Mouse (Mus musculus): ENCODE measurements around the gene Mdn1.

Gene Mdn1

DNA sequence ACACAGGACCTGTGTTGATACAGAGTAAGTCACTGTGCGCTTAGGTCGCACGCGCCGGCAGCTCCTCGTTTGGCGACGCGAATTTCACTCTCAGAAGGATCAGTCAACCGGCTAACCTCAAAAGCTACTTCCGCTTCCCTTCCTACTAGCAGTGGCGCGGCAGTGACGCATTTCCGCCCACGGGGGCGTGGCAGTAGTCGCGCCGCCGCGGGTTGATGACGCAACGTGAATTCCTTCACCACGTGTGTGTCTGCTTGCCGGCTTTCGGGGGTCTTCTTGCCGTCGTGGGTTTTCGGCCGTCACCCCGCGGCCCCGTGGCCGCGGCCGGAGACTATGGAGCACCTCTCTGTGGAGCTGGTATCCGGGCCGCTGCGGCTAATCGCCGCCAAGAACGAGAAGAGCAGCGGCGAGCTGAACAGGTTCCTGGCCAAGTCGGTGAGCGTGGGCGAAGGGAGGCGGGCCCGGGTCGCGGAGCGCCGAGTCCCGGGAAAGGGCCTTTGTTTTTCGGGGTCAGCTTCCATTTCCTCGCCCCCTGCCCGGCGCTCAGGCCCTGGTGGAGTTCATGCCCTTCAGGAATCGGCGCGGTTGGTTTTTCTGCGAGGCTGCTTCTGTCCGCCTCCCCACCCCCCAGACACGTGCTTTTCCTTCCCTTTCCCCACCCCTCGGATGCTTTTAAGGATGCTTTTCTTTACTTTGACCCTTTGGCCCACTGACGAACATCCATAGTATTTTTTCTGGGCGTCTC lies at the start of gene Mdn1:
Gene Mdn1, plus strand, starts transcription at position 202 of the 745 bp plus-strand sequence.
- peak; percentile 98 for DNase-seq

DNA sequence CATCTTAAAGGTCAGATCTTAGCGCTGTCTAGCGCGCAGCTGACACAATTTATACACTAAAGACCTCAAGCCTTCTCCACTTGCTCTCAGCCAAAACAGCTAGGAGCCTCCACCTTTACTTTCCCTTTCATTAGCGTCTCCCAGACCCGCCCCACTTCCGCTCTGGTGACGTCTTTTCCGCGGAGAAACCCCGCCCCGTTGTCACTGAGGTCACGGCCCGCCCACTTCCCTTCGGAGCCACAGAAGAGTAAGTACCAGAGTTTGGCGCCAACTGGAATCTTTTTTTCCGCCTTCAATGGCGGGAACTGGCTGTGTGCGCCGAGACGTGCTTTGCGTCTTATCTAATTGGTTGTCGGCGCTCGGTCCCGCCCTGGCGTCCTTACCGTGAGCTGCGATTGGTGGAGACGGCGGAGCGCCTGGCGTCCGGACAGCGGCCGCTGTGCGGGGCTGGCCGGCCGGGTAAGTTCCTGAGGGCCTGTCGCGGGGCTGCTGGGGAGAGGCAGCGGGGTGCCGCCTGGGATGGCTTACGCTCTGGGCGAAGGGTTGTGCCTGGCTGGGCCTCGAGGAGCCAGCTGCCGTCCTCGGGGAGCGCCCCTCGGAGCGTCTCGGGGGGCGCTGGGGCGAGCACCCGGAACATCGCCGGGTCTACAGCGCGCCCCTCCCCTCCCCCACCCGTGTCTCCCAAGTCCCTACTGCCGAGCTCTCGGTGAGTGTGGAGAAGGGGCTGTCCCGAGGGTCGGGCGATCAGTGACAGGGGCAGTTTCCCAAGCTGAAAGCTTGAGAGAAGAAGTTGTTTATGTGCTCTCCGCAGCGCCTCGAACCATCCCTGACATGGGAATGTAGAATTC lies 41.7 kb upstream of the Mdn1 start, which contains the start of gene Casp8ap2:
Gene Casp8ap2, plus strand, starts transcription at position 418 of the 848 bp plus-strand sequence.
- DNase-seq, result peak; percentile 99

DNA sequence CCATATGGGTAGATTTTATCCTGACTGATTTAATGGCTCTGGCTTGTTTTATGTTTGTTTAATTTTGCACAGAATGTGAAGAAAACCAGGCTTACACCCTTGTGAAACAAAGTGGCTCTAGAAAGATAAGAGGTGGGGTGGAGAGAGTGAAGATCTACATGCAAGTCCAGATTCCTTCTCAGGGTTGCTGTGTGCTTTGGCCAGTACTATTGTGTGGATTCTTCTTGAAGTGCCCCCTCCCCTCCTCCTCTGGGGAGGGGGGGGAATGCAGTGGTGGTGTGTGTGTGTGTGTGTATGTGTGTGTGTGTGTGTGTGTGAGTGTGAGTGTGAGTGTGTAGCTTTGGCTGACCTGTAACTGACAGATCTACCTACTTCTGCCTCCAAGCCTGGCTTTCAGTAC lies 35.3 kb upstream of the Mdn1 start:
- no peak for DNase-seq

DNA sequence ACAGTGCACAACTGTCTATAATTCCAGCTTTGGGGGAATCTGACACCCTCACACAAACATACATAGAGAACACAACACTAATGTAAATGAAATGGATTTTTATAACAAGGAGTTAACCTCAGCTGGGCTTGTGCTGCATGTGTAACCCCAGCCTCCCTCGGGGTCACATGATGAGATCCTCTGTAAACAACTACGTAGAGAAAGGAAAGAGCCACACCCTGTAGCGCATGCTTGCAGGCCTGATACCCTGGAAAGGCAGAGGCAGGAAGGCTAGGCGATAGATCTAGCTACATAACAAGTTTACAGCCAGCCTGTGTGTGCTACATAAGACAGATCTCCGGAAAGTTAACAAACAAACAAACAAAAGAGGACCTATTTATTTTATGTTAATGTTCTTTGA lies 5.2 kb upstream of the Mdn1 start:
- DNase-seq, result peak; percentile 5

DNA sequence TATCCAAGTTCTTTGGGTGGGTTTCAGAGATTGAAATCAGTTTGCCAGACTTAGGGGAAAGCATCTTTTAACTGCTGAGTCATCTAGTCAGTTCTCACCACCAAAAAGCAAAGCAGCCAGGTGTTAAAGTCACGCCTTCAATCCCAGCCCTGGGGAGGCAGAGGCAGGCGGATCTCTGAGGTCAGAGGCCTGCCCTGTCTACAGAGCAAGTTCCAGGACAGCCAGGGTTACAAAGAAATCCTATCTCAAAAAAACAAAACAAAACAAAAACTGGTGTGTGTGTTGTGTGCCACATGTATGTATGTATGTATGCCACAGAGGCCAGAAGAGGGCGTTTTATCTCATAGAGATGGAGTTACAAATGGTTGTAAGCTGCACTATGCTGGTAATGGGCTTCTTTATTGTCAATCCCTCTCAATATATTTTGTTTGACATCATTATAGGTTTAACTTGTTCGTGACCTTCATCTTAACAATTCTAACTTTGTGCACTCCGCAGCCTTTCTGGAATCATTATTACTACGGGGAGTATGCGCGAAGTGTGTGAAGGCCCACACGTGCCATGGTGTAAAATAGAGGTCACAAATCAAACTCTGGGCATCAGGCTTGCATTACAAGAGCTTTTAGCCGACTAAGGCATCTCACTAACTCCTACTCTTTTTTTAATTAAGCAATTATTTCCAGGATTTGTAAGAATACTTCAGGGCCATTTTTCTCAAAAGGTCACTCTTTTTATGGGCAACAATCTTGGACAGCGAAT lies 594 bp upstream of the Mdn1 start:
- peak; percentile 35 for DNase-seq

DNA sequence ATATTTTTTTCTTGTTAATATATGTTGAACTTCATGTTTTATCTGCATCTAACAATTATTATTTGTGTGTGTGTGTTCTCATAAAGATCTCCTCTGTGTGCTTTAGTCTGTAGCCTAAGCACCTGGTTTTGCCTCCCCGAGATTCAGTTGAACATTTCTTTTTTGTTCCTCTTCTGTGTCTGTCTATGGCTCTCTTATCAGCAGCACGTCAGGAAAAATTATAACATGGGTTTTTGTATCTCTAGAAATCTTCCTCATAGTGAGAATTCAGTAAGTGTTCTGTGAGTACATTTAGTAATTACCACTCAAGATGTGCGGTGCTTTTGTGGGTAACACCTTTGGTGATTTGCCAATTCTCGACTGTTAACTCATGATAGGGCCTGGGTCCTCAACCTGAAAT lies 8.9 kb downstream of the Mdn1 start:
- no peak for DNase-seq

DNA sequence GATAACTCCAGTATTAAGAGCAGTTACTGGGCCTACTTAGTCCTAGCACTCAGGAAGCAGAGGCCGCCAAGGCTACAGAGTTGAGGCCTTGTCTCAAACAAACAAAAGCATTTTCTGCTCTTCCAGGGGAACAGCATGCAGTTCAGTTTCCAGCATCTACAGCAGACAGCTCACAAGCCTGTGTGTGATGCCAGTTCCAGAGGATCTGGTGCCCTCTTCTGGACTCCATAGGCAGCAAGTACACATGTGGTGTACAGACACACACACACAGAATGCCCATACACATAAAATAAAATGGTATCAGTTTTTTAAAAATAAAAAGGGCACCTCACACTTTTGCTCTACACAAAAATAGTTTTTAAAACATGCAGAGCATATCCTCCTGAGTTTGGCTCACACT lies 11.4 kb downstream of the Mdn1 start:
- DNase-seq, result peak; percentile 9

DNA sequence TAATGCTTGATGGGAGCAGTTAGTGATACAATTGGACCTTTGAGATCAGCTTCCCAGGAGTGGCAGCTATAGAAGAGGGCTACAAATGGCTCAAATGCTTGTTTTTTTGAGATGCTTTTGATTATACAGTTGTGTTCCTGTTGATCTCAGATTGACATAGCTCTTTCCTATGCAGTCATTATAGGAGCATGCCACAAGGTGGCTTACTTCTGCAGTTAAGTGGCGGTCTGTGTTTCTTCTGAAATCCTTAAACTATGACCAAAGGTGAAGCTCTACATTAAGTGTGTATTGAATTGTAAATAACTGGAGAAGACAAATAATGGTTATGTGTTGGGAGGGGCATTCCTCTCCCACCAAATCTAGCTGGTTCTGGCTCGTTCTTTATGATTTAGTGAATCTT lies 12.9 kb downstream of the Mdn1 start:
- DNase-seq, result no peak

DNA sequence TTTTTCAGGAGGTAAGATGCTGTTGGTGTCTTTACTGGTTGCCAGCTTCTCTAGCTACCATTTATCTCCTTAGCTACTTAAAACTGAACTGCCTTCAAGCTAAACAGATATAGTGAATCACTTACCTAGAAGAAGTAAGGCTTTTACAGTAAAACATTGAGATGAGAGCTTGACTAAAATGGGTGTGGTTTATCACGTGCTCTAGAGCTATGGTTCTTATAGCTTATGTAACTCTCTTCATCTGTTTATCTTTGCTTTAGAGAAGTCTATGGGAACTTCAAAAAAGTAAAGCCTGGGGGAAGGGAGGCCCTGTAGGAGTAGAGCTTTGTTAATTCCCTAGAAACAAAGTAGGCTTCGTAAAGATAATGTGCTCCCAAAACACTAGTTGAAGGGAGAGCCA lies 17.1 kb downstream of the Mdn1 start:
- DNase-seq, result no peak

DNA sequence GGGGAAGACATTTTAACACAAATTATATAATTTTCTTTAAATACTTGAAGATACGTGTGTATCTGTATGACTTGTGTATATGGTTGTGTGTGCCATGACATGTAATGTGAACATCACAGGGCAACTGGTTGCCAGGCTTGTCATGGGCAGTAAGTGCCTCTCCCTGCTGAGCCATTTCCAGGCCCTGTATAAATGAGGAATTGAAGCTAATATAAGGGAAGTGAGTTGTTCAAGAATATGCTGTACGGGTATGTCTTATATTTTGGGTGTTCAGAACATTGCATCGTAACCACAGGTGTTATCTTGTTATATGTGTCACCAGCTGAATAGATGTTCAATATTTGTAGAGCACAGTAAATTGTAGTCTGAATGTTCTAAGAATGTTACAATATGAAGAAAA lies 20.6 kb downstream of the Mdn1 start:
- no peak for DNase-seq

DNA sequence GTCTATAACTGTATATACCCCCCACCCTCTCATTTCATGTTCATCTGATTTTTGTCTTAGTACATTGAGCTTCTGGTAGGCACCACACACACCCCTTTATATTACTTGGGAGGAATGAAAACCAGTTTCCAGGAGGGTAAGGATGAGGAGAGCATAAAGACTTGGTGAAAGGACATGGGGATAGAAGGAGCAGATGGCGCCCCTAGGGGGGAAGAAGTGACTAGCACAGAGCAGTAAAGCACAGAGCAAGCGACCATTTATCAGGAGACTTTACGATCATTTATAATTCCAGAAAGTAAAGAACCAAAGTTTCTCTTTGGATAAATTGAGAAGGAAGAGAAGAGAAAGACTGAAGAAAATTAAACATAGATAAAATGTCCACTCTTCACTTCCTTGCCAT lies 23.9 kb downstream of the Mdn1 start:
- peak; percentile 7 for DNase-seq

DNA sequence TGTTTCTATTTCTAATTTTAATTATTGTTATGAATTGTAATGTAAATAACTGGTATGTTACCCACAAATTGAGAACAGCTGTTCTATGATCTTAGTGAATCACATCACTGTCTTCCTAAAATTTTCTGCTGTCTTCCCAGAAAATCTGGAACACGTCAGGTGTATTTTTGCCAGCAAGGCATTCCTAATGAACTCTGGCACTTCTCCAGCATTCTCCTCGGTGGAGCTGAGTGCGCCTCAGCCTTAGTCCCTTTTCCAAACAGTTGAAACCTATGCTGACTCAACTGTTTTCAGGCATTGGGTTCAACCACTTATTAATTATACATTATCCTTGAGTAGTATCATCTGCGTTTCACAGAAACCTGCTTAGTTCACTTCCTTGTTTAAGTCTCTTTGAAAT lies 25.6 kb downstream of the Mdn1 start:
- no peak for DNase-seq

DNA sequence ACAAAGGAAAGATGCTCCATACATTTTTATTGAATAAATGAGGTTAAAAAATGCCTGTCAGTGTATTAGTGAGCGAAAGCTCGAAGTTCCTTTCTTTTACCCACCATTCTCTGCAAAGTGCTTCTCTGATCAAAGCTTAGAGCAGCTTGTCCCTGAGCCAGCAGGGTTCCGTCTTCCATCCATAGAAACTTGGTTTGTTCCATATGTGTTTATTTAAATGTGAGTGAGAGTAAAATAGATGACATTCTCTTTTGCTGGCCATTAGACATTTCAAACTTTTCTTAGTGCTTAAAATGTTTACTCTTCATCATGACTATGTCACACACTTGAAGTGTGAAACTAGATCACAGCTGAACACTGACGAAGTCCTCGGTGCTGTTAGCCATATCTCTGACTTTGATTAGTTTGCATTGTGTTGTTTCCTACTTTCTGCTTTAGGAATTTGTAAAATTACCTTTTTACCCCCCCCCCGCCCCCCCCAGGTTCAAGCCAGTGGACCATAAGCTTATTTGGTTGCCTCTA lies 26.2 kb downstream of the Mdn1 start:
- no peak for DNase-seq

DNA sequence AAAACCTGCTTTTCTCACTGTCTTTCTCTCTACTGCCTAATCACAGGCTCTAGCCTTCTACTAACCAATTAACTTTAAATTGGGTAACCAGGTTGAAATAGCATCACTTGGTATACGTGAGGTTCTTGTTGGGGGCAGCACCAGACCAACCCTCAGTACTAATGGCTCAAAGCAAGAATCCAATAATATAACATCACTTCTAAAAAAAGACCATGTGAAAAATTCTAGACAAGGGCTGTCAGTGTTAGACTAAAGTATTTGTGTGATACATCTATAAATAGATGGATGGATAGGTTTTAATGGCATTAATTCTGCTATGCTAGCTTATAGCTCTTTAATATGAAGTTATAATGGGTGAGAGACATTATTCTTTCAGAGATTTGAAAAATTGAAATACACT lies 60.8 kb downstream of the Mdn1 start:
- DNase-seq, result no peak

DNA sequence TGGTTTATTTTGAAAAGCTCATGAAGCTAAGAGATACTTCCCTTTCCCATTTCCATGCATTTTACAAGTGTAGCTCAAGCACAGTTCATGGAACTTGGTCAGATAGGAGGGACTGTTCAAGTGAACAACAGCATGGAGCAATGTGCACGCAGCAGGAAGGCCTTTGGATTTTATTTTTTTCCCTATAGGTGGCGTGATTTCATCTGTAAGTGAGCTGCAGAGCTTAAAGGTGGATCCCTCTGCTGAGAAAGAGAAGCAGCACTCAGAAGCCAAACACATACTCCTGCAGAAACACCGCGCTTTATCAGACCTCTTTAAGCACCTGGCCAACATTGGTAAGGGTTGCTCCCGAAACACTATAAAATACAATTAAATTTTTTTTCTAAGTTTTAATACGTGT lies 88.5 kb downstream of the Mdn1 start:
- DNase-seq, result peak; percentile 36

DNA sequence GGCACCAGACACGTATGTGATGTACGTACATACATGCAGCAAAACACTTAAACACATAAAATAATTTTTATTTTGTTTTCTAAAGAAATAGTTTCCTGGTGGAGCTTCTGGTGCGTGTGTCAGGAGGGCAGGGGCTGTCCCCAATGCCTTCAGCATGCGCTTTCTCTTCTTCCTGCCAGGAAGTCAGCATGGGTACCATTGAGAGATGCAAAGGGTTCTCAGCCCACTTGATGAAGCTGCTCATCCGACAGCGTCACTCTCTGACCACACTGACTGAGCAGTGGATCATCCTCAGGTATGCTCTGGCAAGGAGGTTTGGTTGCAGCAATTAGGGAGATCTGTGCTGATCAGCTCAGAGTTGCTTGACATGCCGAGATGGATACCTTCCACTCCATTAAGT lies 91.5 kb downstream of the Mdn1 start:
- DNase-seq, result no peak

DNA sequence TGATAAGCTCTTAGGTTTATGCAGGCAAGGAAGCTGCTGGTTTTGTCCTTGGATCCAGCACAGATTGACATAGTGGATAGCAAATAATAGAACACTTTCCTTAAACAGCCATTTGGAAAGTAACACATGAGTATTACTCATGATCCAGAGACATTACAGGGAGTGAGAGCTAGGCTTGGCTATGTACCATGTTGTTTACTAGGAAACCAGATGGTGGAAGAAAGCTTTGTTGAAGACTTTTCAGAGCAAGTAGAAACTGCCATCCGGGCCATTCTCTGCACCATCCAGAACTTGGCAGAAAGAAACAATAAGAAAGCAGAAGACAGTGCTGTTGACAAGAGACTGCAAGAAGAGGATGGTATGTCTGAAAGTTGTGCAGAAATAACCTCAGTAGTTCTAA lies 93.8 kb downstream of the Mdn1 start:
- no peak for DNase-seq

DNA sequence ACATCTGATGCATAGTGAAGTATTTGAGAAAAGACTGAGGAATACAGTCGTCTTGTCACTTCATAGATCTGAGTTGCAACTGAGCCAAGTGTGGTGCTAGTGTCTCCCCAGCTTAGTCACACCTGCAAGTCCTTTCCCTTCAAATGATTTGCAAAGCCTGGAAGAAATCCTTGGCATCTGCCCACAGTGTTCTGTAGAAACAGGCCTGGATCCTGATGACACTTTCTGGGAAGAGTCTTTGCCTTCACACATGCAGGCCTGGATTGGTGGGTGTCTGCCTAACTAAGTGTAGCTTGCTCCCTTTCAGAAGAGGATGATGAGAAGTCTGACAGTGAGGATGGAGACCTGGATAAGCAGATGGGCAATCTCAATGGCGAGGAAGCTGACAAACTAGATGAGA lies 100.5 kb downstream of the Mdn1 start:
- DNase-seq, result no peak

DNA sequence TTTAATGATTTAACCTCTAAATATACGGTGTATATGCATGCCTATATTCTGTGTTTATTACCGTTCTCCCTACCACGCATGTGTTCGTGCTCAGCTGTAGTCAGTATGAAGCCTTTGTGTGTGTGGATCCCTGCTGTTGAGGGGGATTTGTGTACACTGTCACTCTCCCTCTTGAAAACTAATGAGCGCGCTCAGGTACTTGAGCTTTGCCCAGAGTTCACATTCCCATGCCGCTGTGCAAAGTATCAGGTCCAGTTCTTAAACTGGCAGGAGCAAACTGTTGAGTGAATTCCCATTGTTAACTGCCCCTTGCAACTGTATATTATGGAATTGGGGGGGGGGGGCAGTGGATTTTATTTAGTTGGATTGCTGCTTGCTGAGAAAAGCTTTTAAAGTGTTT lies 110.6 kb downstream of the Mdn1 start:
- DNase-seq, result no peak

DNA sequence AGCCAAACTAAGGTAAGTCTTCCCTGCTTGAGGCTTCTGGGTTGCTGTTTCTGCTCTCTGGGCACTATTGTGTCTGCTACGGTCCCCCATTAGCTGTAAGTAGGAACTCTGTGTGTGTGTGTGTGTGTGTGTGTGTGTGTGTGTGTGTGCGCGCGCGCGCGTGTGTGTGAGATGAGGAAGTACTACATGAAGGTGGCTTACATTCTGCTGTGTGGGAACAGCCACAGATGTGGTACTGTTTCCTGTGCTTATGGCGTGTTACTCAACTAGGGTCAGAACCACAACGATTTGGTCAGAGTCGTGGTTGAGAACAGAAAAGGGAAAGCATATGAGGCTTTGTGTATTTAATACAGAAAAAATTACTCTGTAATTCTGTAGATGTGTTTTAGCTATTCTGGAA lies 111.1 kb downstream of the Mdn1 start:
- no peak for DNase-seq

DNA sequence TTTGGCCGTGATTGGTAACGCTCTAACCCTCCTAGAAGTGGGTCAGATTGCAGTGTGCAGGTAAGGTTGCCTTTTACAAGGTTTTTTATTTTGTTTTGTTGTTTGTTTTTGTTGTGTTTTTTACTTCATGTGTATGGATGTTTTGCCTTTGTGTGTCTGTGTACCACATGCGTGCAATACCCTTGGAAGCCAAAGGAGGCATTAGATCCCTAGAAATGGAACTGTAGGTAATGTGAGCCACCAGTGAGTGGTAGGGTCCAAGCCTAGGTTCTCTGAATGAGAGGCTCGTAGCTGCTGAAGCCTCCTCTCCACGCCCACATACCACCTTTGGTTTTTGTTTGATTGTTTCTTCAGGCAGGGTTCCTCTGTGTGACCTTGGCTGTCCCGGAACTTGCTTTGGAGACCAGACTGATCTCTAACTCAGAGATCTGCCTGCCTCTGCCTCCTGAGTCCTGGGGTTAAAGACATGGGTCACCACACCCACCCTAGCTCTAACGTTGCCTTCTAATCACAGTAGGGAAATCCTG lies 113.4 kb downstream of the Mdn1 start:
- DNase-seq, result no peak

DNA sequence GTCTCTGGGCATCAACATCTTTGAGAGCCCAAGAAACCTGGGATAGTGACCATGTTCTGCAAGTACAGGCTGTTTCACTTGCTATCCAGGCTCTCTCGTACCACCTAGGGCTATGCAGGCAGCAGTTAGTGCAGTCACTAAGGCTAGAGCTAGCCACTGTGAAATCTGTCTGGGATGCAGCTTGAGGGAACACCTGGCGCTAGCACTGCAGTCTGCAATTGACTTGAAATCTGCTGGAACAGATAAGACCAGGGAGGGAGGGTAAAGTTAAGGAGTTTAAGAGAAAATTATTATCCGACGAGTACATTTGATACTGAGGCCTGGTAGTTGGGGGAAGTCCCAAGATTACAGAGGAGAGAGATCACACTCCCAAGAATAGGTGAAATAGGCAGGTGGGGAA lies 123.1 kb downstream of the Mdn1 start:
- no peak for DNase-seq

DNA sequence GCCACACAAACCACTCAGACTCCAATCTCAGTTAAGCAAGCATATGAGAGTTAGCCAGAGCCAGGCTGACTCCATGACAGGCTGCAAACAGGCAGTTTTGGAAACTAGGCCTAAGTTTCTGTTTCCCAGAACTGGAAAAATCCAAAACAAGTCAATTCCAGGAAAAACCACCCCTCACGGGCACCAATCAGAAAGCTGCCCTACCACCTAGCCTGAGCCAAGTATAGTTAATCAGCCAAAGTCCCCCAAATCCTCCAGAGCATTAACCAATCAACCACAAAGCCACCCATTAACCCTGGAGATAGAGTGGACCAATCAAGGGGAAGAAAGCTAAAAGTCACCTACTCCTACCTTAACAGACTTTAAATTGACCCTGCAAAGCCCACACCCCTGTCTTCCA lies 130.2 kb downstream of the Mdn1 start:
- DNase-seq, result no peak
